Mouse (Mus musculus) lung, postnatal 0 days (tissue): Measurements from ENCODE around the gene Ncf1.

Experiments
- CTCF ChIP-seq: IDR thresholded peaks from 2 replicates; pipeline ENCODE4 v1.5.1; 2016; ENCODE audit warnings: antibody characterized with exemption, mild to moderate bottlenecking
- EP300 ChIP-seq: IDR thresholded peaks from 2 replicates; pipeline ENCODE4 v1.6.1; 2016; ENCODE audit warnings: antibody characterized with exemption, mild to moderate bottlenecking, control low read depth

DNA sequence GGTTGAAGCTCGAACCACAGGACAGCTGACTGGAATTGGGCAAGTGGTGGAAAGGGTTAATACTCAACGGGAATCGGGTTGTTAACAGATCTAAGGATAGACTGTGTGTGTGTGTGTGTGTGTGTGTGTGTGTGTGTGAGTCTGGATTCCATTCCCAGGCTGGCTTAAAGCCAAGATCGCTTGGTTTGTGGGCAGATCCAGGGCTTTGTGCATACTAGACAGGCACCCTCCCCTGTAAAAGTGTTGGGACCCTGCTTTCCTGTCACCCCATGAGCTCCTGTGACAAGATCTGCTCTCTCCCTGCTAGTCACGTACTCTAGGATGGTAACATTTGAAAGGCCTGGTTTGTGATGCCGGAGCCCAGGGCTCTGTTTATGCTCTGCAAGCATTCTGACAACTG is 5.7 kb upstream of the Ncf1 start:
- no peak for TF ChIP-seq CTCF
- TF ChIP-seq EP300 = no peak
